ENCODE assay signal across 33 mouse cellular contexts in genomic region chr3:126685363-126685762, GRCm38 (mm10).
DNase-seq lines count a peak whose midpoint lies in the region; ATAC-seq and TF ChIP-seq lines count a peak whose summit lies in the region.
"Had no signal": no experiment of that assay in that cellular context is flagged by ENCODE, and none has a peak within 500 bp of the region (broad histone marks: within the 10 kb centered on the region; RNA-seq: fewer than 3 reads in every experiment).

No protein-coding gene starts in this region.

- H3K27me3 ChIP-seq in heart, postnatal 0 days (ENCODE audit: control insufficient read depth, insufficient read depth, low read length) = no peaks in the 10 kb centered on the region
- no peaks in the 10 kb centered on the region for H3K27me3 ChIP-seq in heart, embryonic 12.5 days (replicated peaks)
- no peaks in the 10 kb centered on the region for H3K27me3 ChIP-seq in midbrain, embryonic 11.5 days (ENCODE audit: control insufficient read depth, insufficient read depth, low read length)
- H3K27me3 ChIP-seq in midbrain, postnatal 0 days (ENCODE audit: insufficient read depth, low read length) = no peaks in the 10 kb centered on the region
- H3K27me3 ChIP-seq: CH12.LX; embryonic facial prominence, embryonic 12.5 days; heart, embryonic 15.5 days; kidney, embryonic 15.5 days; limb, embryonic 12.5 days; liver, embryonic 15.5 days; neural tube, embryonic 12.5 days had no signal

- no peak overlapping the region for H3K4me2 ChIP-seq in heart, postnatal 0 days (ENCODE audit: low read depth, low read length)
- H3K4me2 ChIP-seq in heart, embryonic 12.5 days = no peak overlapping the region
- H3K4me2 ChIP-seq in midbrain, embryonic 11.5 days = no peak overlapping the region
- no peak overlapping the region for H3K4me2 ChIP-seq in midbrain, postnatal 0 days (ENCODE audit: low read depth, low read length, poor library complexity, severe bottlenecking)
- H3K4me2 ChIP-seq: embryonic facial prominence, embryonic 12.5 days; heart, embryonic 15.5 days; kidney, embryonic 15.5 days; limb, embryonic 12.5 days; liver, embryonic 15.5 days; neural tube, embryonic 12.5 days had no signal

- no peak for TF ChIP-seq CTCF in heart, postnatal 0 days (IDR thresholded peaks at IDR 0.05; ENCODE audit: low read depth)
- TF ChIP-seq CTCF in midbrain, postnatal 0 days (IDR thresholded peaks at IDR 0.05) = no peak

- H3K36me3 ChIP-seq in heart, postnatal 0 days (replicated peaks; ENCODE audit: control insufficient read depth, insufficient read depth, low read length) = no peaks in the 10 kb centered on the region
- no peaks in the 10 kb centered on the region for H3K36me3 ChIP-seq in heart, embryonic 12.5 days
- H3K36me3 ChIP-seq in midbrain, embryonic 11.5 days (ENCODE audit: control insufficient read depth, insufficient read depth, low read length) = no peaks in the 10 kb centered on the region
- H3K36me3 ChIP-seq in midbrain, postnatal 0 days (ENCODE audit: insufficient read depth, low read length) = no peaks in the 10 kb centered on the region
- H3K36me3 ChIP-seq: embryonic facial prominence, embryonic 12.5 days; heart, embryonic 15.5 days; kidney, embryonic 15.5 days; limb, embryonic 12.5 days; liver, embryonic 15.5 days; neural tube, embryonic 12.5 days had no signal

- H3K9me3 ChIP-seq in heart, postnatal 0 days (replicated peaks; ENCODE audit: control insufficient read depth, low read length) = no peaks in the 10 kb centered on the region
- H3K9me3 ChIP-seq in heart, embryonic 12.5 days (replicated peaks) = no peaks in the 10 kb centered on the region
- H3K9me3 ChIP-seq in midbrain, embryonic 11.5 days (ENCODE audit: control insufficient read depth, low read length) = no peaks in the 10 kb centered on the region
- no peaks in the 10 kb centered on the region for H3K9me3 ChIP-seq in midbrain, postnatal 0 days (ENCODE audit: low read length)
- H3K9me3 ChIP-seq: embryonic facial prominence, embryonic 12.5 days; heart, embryonic 15.5 days; kidney, embryonic 15.5 days; limb, embryonic 12.5 days; liver, embryonic 15.5 days; neural tube, embryonic 12.5 days had no signal

- 0 out of 2 replicates have a peak overlapping the region, but pooled peaks have one; percentile 30 for H3K27ac ChIP-seq in heart, postnatal 0 days (ENCODE audit: low read depth)
- H3K27ac ChIP-seq in heart, embryonic 12.5 days (ENCODE audit: poor library complexity, severe bottlenecking) = no peak overlapping the region; the same call in 1 of the 2 replicates
- H3K27ac ChIP-seq in midbrain, embryonic 11.5 days (ENCODE audit: low read depth, low read length) = no peak overlapping the region
- no peak overlapping the region for H3K27ac ChIP-seq in midbrain, postnatal 0 days (ENCODE audit: low read depth, low read length)
- H3K27ac ChIP-seq: embryonic facial prominence, embryonic 12.5 days; heart, embryonic 15.5 days; hindbrain, postnatal 0 days; kidney, embryonic 15.5 days; layer of hippocampus, adult 2 months; left cerebral cortex, adult 2 months; limb, embryonic 12.5 days; liver, embryonic 15.5 days; macrophage; neural tube, embryonic 12.5 days had no signal

- no peak overlapping the region for H3K4me3 ChIP-seq in heart, postnatal 0 days (ENCODE audit: low read depth, low read length)
- no peak overlapping the region for H3K4me3 ChIP-seq in heart, embryonic 12.5 days
- H3K4me3 ChIP-seq in midbrain, embryonic 11.5 days (ENCODE audit: low read depth, low read length) = no peak overlapping the region
- no peak overlapping the region for H3K4me3 ChIP-seq in midbrain, postnatal 0 days (ENCODE audit: low read depth, low read length)
- H3K4me3 ChIP-seq: embryonic facial prominence, embryonic 12.5 days; heart, embryonic 15.5 days; kidney, embryonic 15.5 days; layer of hippocampus, adult 2 months; left cerebral cortex, adult 2 months; limb, embryonic 12.5 days; liver, embryonic 15.5 days; myocyte; neural tube, embryonic 12.5 days had no signal

- no peak overlapping the region for H3K9ac ChIP-seq in heart, postnatal 0 days (replicated peaks; ENCODE audit: low read depth, low read length)
- H3K9ac ChIP-seq in heart, embryonic 12.5 days = no peak overlapping the region
- H3K9ac ChIP-seq in midbrain, embryonic 11.5 days (ENCODE audit: low read length) = no peak overlapping the region
- no peak overlapping the region for H3K9ac ChIP-seq in midbrain, postnatal 0 days (replicated peaks; ENCODE audit: low read length, poor library complexity, severe bottlenecking)
- H3K9ac ChIP-seq: embryonic facial prominence, embryonic 12.5 days; heart, embryonic 15.5 days; kidney, embryonic 15.5 days; limb, embryonic 12.5 days; liver, embryonic 15.5 days; neural tube, embryonic 12.5 days had no signal

- 62% methylated on average over 6 of the region's 6 CpGs for WGBS in heart, postnatal 0 days
- 52% methylated on average over 6 of the region's 6 CpGs for WGBS in heart, embryonic 12.5 days
- WGBS in midbrain, embryonic 11.5 days = 79% methylated on average over 5 of the region's 6 CpGs
- WGBS in midbrain, postnatal 0 days = 67% methylated on average over 6 of the region's 6 CpGs

- no peak for TF ChIP-seq EP300 in heart, postnatal 0 days (IDR thresholded peaks at IDR 0.05; ENCODE audit: low read depth)

- H3K4me1 ChIP-seq in heart, postnatal 0 days (ENCODE audit: control insufficient read depth, insufficient read depth) = peaks cover 24% of the 10 kb centered on the region
- H3K4me1 ChIP-seq in heart, embryonic 12.5 days (replicated peaks) = peaks cover 33% of the 10 kb centered on the region
- no peaks in the 10 kb centered on the region for H3K4me1 ChIP-seq in midbrain, embryonic 11.5 days (ENCODE audit: control insufficient read depth, insufficient read depth, low read length)
- no peaks in the 10 kb centered on the region for H3K4me1 ChIP-seq in midbrain, postnatal 0 days (ENCODE audit: insufficient read depth, low read length)
- H3K4me1 ChIP-seq: embryonic facial prominence, embryonic 12.5 days; limb, embryonic 12.5 days; liver, embryonic 15.5 days; neural tube, embryonic 12.5 days had no signal

- DNase-seq in cerebellum, adult 9-11 months = peak; percentile 1
- no peak for DNase-seq in cerebellum, postnatal 36 days
- DNase-seq in heart, postnatal 0 days (ENCODE audit: low spot score) = no peak
- no peak for DNase-seq in midbrain, embryonic 11.5 days (ENCODE audit: low spot score, missing footprints)
- no peak for DNase-seq in midbrain, postnatal 0 days (ENCODE audit: low spot score)
- DNase-seq in kidney, postnatal 4 days = no peak
- no peak for DNase-seq in kidney, adult 18-20 months
- DNase-seq: adrenal gland, adult 2 months; cerebellum, adult 2 months; cerebellum, postnatal 25 days; heart, postnatal 4 days; kidney, adult 11 months; kidney, postnatal 25 days; right cerebral cortex, adult 18-20 months; spleen, adult 18-20 months; thymus, adult 2 months; thymus, postnatal 36 days had no signal

- ATAC-seq in heart, postnatal 0 days (ENCODE audit: insufficient read depth, low read depth) = no peak
- no peak for ATAC-seq in heart, embryonic 12.5 days (ENCODE audit: insufficient number of reproducible peaks, low FRiP score)
- ATAC-seq in midbrain, embryonic 11.5 days (ENCODE audit: low FRiP score) = peak; percentile 50; the same call in 1 of the 2 replicates
- no peak for ATAC-seq in midbrain, postnatal 0 days (ENCODE audit: low FRiP score)
- ATAC-seq: activated CD4-positive, CD25-positive, alpha-beta regulatory T cell, adult 4 months; hindbrain, postnatal 0 days; lung, postnatal 0 days; midbrain, embryonic 16.5 days had no signal
